Mouse (Mus musculus) intestine, postnatal 0 days (tissue): ENCODE data around the gene Smad9. TPM values are rescaled to one million over a fixed set of nuclear protein-coding genes. Genes with fewer than 3 reads are reported as not detected.

Source experiments
- ATAC-seq: fragments of 200-750 bp; cut with Nextera tagmentation; 2 replicates; pipeline ENCODE4 v1.8.0; 2017; ENCODE audit warnings: mild to moderate bottlenecking, moderate TSS enrichment, moderate library complexity
- H3K27ac ChIP-seq: fragments of 300-500 bp; sonication (generic); 2 replicates; pipeline ENCODE4 v1.5.1; 2014; ENCODE audit warnings: mild to moderate bottlenecking, low read depth, low read length, moderate library complexity
- H3K27me3 ChIP-seq: fragments of 300-500 bp; sonication (generic); replicated peaks from 2 replicates; pipeline ENCODE4 v1.6.1; 2014; ENCODE audit warnings: low read length, mixed read lengths; ENCODE audit not compliant: control insufficient read depth, insufficient read depth
- H3K36me3 ChIP-seq: fragments of 300-500 bp; sonication (generic); 2 replicates; pipeline ENCODE4 v1.6.1; 2014; ENCODE audit warnings: mild to moderate bottlenecking, moderate library complexity; ENCODE audit not compliant: control insufficient read depth, insufficient read depth
- H3K4me1 ChIP-seq: fragments of 300-500 bp; sonication (generic); replicated peaks from 2 replicates; pipeline ENCODE4 v1.6.1; 2014; ENCODE audit warnings: antibody characterized with exemption, low read length, mixed read lengths; ENCODE audit not compliant: control insufficient read depth, insufficient read depth
- H3K4me2 ChIP-seq: fragments of 300-500 bp; sonication (generic); replicated peaks from 2 replicates; pipeline ENCODE4 v1.6.1; 2014; ENCODE audit warnings: low read depth, mild to moderate bottlenecking, moderate library complexity
- H3K4me3 ChIP-seq: fragments of 300-500 bp; sonication (generic); 2 replicates; pipeline ENCODE4 v1.5.1; 2014; ENCODE audit warnings: low read depth, low read length
- H3K9ac ChIP-seq: fragments of 300-500 bp; sonication (generic); 2 replicates; pipeline ENCODE4 v1.6.1; 2014; ENCODE audit warnings: mild to moderate bottlenecking, low read depth, low read length
- H3K9me3 ChIP-seq: fragments of 300-500 bp; sonication (generic); 2 replicates; pipeline ENCODE4 v1.6.1; 2016; ENCODE audit warnings: mixed run types; ENCODE audit not compliant: control insufficient read depth
- CTCF ChIP-seq: sonication (generic); IDR thresholded peaks from 2 replicates; pipeline ENCODE4 v1.5.1; 2016; ENCODE audit warnings: low read depth, mild to moderate bottlenecking, control low read depth, antibody characterized with exemption, moderate library complexity
- WGBS: fragments of 180-500 bp; shearing (Covaris S2); extraction: QIAGEN DNeasy Blood & Tissue Kit; methylation state at CpG from one replicate; pipeline ENCODE4 v1.1.7; 2014; 5-methylcytosine and 5-hydroxymethylcytosine counted together
- polyA plus RNA-seq: library from polyadenylated mRNA; unstranded; fragments of >200 nt; fragmentation: Nextera tagmentation; extraction: Ambion mirVana; gene quantifications from 2 replicates; pipeline ENCODE4 v1.2.1, GENCODE M21; 2015

Gene Smad9
- polyA plus RNA-seq, 1 experiment from 2014 or later, result 0.70 TPM

- Histone ChIP-seq H3K9me3 (no peaks in the 10 kb centered on the region), H3K4me2 (peak within 1 kb of the TSS; percentile 97), H3K36me3 (peaks cover 8% of the 10 kb centered on the region), H3K4me3 (peak within 1 kb of the TSS; percentile 83), H3K9ac (peak within 1 kb of the TSS; percentile 86), H3K27me3 (no peaks in the 10 kb centered on the region), H3K27ac (peak within 1 kb of the TSS; percentile 87), H3K4me1 (0 out of 2 replicates have a peak, but pooled peaks cover 3% of the 10 kb centered on the region)
- ATAC-seq, result peak; percentile 97
- WGBS, result under 1% methylated on average over 52 of the region's 52 CpGs
- no peak for TF ChIP-seq CTCF
These were observed 52.4 kb downstream of the Smad9 start, which contains the start of gene Rfxap for GRCm38 (mm10) chr3:54807666-54808217. Gene Rfxap, minus strand, starts transcription at chr3:54807791.

GRCm38 (mm10) chr3:54809111-54809510 is 53.7 kb downstream of the Smad9 start:
- no peak for ATAC-seq
- WGBS, result 56% methylated on average over 5 of the region's 5 CpGs
- Histone ChIP-seq H3K4me1 (0 out of 2 replicates have a peak, but pooled peaks cover 3% of the 10 kb centered on the region), H3K27me3 (no peaks in the 10 kb centered on the region), H3K4me3 (no peak overlapping the region), H3K27ac (no peak overlapping the region), H3K9me3 (no peaks in the 10 kb centered on the region), H3K9ac (no peak overlapping the region), H3K4me2 (no peak overlapping the region), H3K36me3 (no peaks in the 10 kb centered on the region)
- TF ChIP-seq CTCF, result no peak

GRCm38 (mm10) chr3:54811616-54812015 is 56.2 kb downstream of the Smad9 start:
- H3K27ac ChIP-seq, result no peak overlapping the region
- no peaks in the 10 kb centered on the region for H3K36me3 ChIP-seq
- peak; percentile 34; the same call in 1 of the 2 replicates for TF ChIP-seq CTCF
- no peaks in the 10 kb centered on the region for H3K27me3 ChIP-seq
- H3K4me2 ChIP-seq, result no peak overlapping the region
- H3K9ac ChIP-seq, result no peak overlapping the region
- no peak for ATAC-seq
- H3K4me1 ChIP-seq, result no peaks in the 10 kb centered on the region
- H3K9me3 ChIP-seq, result no peaks in the 10 kb centered on the region
- WGBS, result 59% methylated on average over 1 of the region's 1 CpGs
- no peak overlapping the region for H3K4me3 ChIP-seq

GRCm38 (mm10) chr3:54813418-54813988 is 58.1 kb downstream of the Smad9 start:
- Histone ChIP-seq H3K9ac (no peak overlapping the region), H3K36me3 (no peaks in the 10 kb centered on the region), H3K27me3 (no peaks in the 10 kb centered on the region), H3K4me3 (no peak overlapping the region), H3K4me1 (no peaks in the 10 kb centered on the region), H3K4me2 (no peak overlapping the region), H3K27ac (no peak overlapping the region), H3K9me3 (no peaks in the 10 kb centered on the region)
- TF ChIP-seq CTCF, result peak; percentile 16; the same call in 1 of the 2 replicates
- ATAC-seq, result no peak
- WGBS, result 66% methylated on average over 6 of the region's 6 CpGs

GRCm38 (mm10) chr3:54814622-54815021 is 59.2 kb downstream of the Smad9 start:
- H3K4me2 ChIP-seq, result no peak overlapping the region
- H3K4me1 ChIP-seq, result no peaks in the 10 kb centered on the region
- H3K36me3 ChIP-seq, result no peaks in the 10 kb centered on the region
- 67% methylated on average over 6 of the region's 6 CpGs for WGBS
- TF ChIP-seq CTCF, result no peak
- ATAC-seq, result no peak
- no peaks in the 10 kb centered on the region for H3K9me3 ChIP-seq
- no peaks in the 10 kb centered on the region for H3K27me3 ChIP-seq
- H3K9ac ChIP-seq, result no peak overlapping the region
- H3K4me3 ChIP-seq, result no peak overlapping the region
- H3K27ac ChIP-seq, result no peak overlapping the region

GRCm38 (mm10) chr3:54815292-54815691 is 59.9 kb downstream of the Smad9 start:
- Histone ChIP-seq H3K9ac (no peak overlapping the region), H3K4me3 (no peak overlapping the region), H3K27ac (no peak overlapping the region), H3K9me3 (no peaks in the 10 kb centered on the region), H3K4me2 (no peak overlapping the region), H3K27me3 (no peaks in the 10 kb centered on the region), H3K36me3 (no peaks in the 10 kb centered on the region), H3K4me1 (no peaks in the 10 kb centered on the region)
- peak; percentile 85 for TF ChIP-seq CTCF
- no peak for ATAC-seq
- 19% methylated on average over 3 of the region's 3 CpGs for WGBS
